8 mouse cellular contexts compared by ENCODE assay signal in the genomic region with DNA sequence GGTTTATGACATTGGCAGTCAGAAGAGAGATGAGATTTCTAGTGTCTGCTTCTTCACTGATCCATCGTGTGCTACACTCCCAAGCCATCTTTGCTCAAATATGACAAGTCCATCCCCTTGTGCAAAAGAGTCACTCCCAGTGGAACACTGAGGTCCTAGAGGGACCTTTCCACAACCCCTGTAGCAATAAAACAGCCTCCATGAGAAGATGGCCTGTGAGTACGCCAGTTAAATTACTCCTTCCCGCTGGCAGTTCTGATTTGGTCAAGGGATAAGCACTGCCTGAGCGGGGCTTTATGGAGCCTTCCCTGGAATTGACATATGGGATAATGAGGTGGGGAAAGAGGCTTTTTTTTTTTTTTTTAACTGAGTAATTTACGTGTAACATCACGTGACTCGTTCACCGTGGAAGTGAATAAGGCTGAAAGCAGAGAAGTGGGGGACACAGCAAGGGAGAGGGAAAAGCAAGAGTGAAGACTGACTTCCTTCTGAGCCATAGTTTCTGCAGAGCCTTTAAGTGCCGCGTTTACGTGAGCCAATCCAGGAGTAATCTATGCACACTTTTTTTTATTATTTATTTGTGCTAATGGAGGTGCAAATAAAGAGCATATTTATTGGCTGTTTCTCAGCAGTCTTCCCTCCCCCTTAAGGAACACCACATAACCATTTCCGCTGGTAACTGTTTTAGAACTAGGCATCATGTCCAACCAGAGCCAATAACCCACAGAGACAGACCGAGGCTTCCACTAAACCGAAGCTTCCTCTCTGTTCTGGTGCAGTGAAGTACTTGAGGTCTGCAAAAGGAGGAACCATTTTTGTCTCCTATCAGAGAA. TPM values are rescaled to one million over a fixed set of nuclear protein-coding genes. Genes with fewer than 3 reads are reported as not detected.
DNase-seq lines count a peak whose midpoint lies in the region; ATAC-seq lines count a peak whose summit lies in the region.

A gene (minus strand): TSS at position 102 of the 833 bp plus-strand sequence.

- H3K4me2 ChIP-seq in intestine, embryonic 14.5 days (ENCODE audit: low read length) = peak within 1 kb of the TSS; percentile 89
- H3K4me2 ChIP-seq in limb, embryonic 13.5 days (replicated peaks) = peak within 1 kb of the TSS; percentile 90
- H3K4me2 ChIP-seq in midbrain, embryonic 15.5 days = peak within 1 kb of the TSS; percentile 74

- H3K36me3 ChIP-seq in intestine, embryonic 14.5 days (ENCODE audit: control insufficient read depth, insufficient read depth, low read length) = no peaks in the 10 kb centered on the region
- no peaks in the 10 kb centered on the region for H3K36me3 ChIP-seq in limb, embryonic 13.5 days
- H3K36me3 ChIP-seq in midbrain, embryonic 15.5 days (replicated peaks) = no peaks in the 10 kb centered on the region

- WGBS in intestine, embryonic 14.5 days = 6% methylated on average over 14 of the region's 14 CpGs
- WGBS in limb, embryonic 13.5 days = 3% methylated on average over 14 of the region's 14 CpGs
- 7% methylated on average over 14 of the region's 14 CpGs for WGBS in midbrain, embryonic 15.5 days

- peak within 1 kb of the TSS; percentile 69 for H3K9ac ChIP-seq in intestine, embryonic 14.5 days (ENCODE audit: low read length)
- peak within 1 kb of the TSS; percentile 90 for H3K9ac ChIP-seq in limb, embryonic 13.5 days
- peak within 1 kb of the TSS; percentile 79 for H3K9ac ChIP-seq in midbrain, embryonic 15.5 days

- H3K9me3 ChIP-seq in intestine, embryonic 14.5 days (ENCODE audit: control insufficient read depth, low read length) = no peaks in the 10 kb centered on the region
- H3K9me3 ChIP-seq in limb, embryonic 13.5 days = no peaks in the 10 kb centered on the region
- no peaks in the 10 kb centered on the region for H3K9me3 ChIP-seq in midbrain, embryonic 15.5 days

- ATAC-seq in intestine, embryonic 14.5 days (replicated peaks; ENCODE audit: low FRiP score, low TSS enrichment, low read depth) = no peak
- ATAC-seq in limb, embryonic 13.5 days (ENCODE audit: low FRiP score, low read depth) = no peak
- ATAC-seq in midbrain, embryonic 15.5 days (replicated peaks) = no peak; the same call in 1 of the 2 replicates

- peak within 1 kb of the TSS; percentile 86 for H3K4me3 ChIP-seq in intestine, embryonic 14.5 days (ENCODE audit: low read depth, low read length)
- H3K4me3 ChIP-seq in limb, embryonic 13.5 days = peak within 1 kb of the TSS; percentile 93
- peak within 1 kb of the TSS; percentile 72 for H3K4me3 ChIP-seq in midbrain, embryonic 15.5 days

- DNase-seq in CD4-positive helper T cell, adult 2 months (ENCODE audit: low read depth, low spot score) = peak; percentile 55
- peak; percentile 72 for DNase-seq in adipocyte (ENCODE audit: low spot score)
- peak; percentile 50 for DNase-seq in embryo, embryonic 10.5 days (ENCODE audit: low spot score)
- DNase-seq in gastrocnemius, postnatal 4 days (ENCODE audit: low spot score in 2 of 2) = no peak
- DNase-seq in intestine, embryonic 14.5 days (ENCODE audit: low spot score) = peak; percentile 77
- DNase-seq in urinary bladder, postnatal 4 days (ENCODE audit: low spot score in 2 of 2) = no peak

- no peaks in the 10 kb centered on the region for H3K27me3 ChIP-seq in intestine, embryonic 14.5 days (replicated peaks; ENCODE audit: control insufficient read depth, insufficient read depth, low read length)
- H3K27me3 ChIP-seq in limb, embryonic 13.5 days = no peaks in the 10 kb centered on the region
- no peaks in the 10 kb centered on the region for H3K27me3 ChIP-seq in midbrain, embryonic 15.5 days (replicated peaks)

- H3K27ac ChIP-seq in intestine, embryonic 14.5 days (ENCODE audit: low read depth) = peak within 1 kb of the TSS; percentile 95
- peak within 1 kb of the TSS; percentile 99 for H3K27ac ChIP-seq in limb, embryonic 13.5 days
- H3K27ac ChIP-seq in midbrain, embryonic 15.5 days = peak within 1 kb of the TSS; percentile 92

- H3K4me1 ChIP-seq in intestine, embryonic 14.5 days (replicated peaks; ENCODE audit: control insufficient read depth, insufficient read depth, low read length) = peaks cover 13% of the 10 kb centered on the region
- peaks cover 30% of the 10 kb centered on the region for H3K4me1 ChIP-seq in limb, embryonic 13.5 days
- peaks cover 38% of the 10 kb centered on the region for H3K4me1 ChIP-seq in midbrain, embryonic 15.5 days

RNA-seq across cellular contexts. Expression of the gene that starts here (rescaled TPM):
- total RNA-seq in gastrocnemius, postnatal 4 days (2021) = 10 to 100 TPM; 38.3 to 39.1 TPM
- 62.0 and 67.7 TPM in 2 replicates for polyA plus RNA-seq in intestine, embryonic 14.5 days (2014; fragmentation: Nextera tagmentation; extraction: Ambion mirVana)
- polyA plus RNA-seq in limb, embryonic 13.5 days (2015; fragmentation: Nextera tagmentation; extraction: Ambion mirVana) = 81.3 and 87.3 TPM in 2 replicates
- 57.6 and 67.4 TPM in 2 replicates for polyA plus RNA-seq in midbrain, embryonic 15.5 days (2015; fragmentation: Nextera tagmentation; extraction: Ambion mirVana)

Comparison
In these comparisons a context has a peak if more than half of its experiments do, and no peak if none do; other contexts are left out.
1. DNase-seq: peak in CD4-positive helper T cell, adult 2 months (single experiment), adipocyte (single experiment), embryo, embryonic 10.5 days (single experiment) and intestine, embryonic 14.5 days (single experiment); none in gastrocnemius, postnatal 4 days (0 of 2) and urinary bladder, postnatal 4 days (0 of 2).
2. Peak in every context shown above with its lines, with median percentiles within 50 percentile points of each other: H3K27ac ChIP-seq, H3K4me2 ChIP-seq, H3K4me3 ChIP-seq and H3K9ac ChIP-seq.